Mouse (Mus musculus): ENCODE measurements at regions not wholly inside any gene's neighbourhood (a gene's known extent, or its start where the extent isn't known, plus 50 kb on each side); places are given as distances from the start of the nearest gene placed in this dataset.

GRCm38 (mm10) chr3:34264811-34265210 is 183.7 kb upstream of the Dnajc19 start:
- no peak for DNase-seq (ENCODE audit: low spot score)
- intact Hi-C loops (cut with DNase I), result no loop called here

DNA sequence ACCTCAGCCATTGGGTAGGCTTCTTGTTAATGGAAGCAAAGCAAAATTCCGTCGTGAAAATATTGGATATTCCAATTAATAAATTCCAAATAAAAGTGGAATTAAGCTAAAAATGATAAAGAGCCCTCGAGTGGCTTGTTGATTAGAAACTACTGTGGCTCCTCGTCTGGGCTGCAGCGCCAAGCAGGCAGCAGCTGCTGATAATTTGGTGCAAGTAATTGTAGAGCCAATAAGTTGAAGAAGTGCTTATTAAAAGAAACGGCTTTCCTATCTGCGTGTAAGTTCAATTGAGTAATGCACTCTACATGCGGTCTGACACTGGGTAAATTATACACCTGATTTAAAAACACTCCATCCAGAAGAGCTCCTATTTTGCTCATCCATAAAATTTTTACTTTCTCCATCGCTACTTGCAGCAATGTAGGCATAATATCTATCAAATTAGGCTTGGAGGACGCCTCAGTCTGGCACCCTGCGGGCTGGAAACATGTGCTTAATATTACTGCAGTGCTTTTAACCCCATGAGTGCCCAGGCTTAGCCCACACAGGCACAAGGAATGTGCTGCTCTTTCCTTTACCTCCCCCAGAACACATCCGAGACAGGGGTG is 171.7 kb upstream of the Dnajc19 start:
- intact Hi-C loops (cut with DNase I), result no loop called here
- no peak for DNase-seq (ENCODE audit: low spot score)

DNA sequence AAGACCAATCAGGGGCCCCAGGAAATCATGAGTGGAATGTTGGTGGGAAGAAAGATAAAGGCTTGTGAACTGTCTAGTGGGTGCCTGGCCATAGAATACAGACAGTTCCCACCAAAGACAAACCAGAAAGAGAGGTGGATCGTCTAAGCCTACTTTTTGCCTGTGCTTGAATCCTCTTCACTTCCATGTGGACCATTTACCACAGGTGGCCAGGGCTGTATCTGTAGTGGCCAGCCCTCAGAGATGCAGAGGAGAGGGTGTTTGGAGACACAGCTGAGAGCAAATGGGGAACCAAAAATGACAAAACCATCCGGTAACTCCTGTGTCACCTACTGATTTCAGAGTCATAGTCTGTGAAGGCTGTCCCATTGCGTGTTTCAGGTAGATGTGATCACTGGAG is 161.0 kb upstream of the Dnajc19 start:
- no peak for DNase-seq (ENCODE audit: low spot score)
- intact Hi-C loops (cut with DNase I), result no loop called here

DNA sequence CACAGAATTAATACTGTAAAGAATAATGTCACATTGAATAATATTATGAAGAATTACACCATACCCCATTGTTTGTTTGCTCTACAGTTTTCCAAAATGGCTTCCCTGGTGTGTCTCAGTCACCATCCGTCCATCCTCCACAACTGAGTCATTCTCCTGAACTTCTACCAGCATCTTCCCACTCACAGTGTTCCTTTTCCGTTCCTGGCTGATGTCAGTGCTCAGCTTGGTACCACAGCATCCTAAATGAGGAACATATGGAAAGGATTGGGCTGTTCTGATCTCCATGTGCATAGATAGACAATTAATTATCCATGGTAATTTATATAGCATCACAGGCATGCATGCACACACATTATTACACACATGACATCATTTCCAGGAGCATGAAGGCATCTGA is 158.9 kb upstream of the Dnajc19 start:
- DNase-seq (ENCODE audit: low spot score), result no peak
- intact Hi-C loops (cut with DNase I), result loop anchor here (10.0 kb wide), 1 partner anchor 865 kb away; no protein-coding TSS in a partner anchor

DNA sequence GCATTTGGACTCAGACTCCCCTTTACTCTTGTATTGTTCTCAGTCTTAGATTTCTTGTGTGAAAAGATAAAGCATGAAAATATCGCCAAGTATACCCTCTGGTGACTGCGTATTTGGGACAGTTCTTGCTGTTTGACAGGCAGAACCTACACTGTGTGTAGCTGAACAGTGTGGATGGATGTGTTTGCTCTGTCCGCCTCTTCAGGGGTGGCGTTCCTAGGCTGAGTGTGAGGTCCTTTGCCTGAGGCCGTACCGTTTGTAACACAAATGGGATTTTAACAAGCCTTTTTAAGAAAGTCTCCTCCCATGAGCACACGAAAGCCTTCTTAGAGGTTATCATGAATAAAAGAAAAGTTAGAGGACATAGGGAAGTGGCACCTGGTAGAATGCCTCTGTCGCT is 153.3 kb upstream of the Dnajc19 start:
- intact Hi-C loops (cut with DNase I), result loop anchor here (5.0 to 10.0 kb wide), 2 partner anchors 403 to 870 kb away; no protein-coding TSS in a partner anchor
- DNase-seq (ENCODE audit: low spot score), result no peak

GRCm38 (mm10) chr3:34232329-34233250 is 151.5 kb upstream of the Dnajc19 start:
- no peak for DNase-seq (ENCODE audit: low spot score)
- intact Hi-C loops (cut with DNase I), result loop anchor here (2.0 to 10.0 kb wide), 3 partner anchors 405 to 1250 kb away; no protein-coding TSS in a partner anchor

DNA sequence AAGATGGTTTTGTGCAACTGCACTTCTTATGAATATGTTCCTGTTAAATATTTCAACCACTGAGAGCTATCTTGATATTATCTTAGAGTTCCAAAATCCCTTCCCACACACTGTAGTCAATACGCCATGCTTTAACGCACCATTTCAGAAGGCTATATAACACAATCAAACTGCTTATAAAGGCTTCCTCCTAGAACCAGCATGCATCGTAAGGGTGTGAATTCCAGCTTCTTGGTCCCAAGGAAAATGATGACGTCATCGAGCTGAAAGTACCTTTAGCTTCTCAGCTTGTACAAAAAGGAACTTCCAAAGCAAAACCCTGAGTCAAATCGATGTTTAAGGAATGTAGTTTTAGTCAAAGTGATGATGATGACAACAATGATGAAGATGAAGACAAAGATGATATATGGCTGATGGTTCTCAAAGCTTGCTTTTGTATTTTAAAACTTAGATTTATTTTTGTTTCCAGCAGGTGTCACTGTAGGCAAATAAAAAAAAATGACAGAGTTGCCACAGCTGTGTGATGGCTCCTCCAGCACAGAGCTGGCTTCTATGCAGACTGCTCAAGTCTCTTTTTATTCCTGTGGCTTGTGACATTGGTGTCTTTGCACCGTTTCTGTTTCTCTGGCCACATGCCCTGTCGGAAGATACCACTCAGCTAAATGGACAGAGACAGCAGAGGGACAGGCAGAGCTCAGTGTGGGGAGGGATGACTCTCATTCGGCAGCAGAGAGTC is 150.6 kb upstream of the Dnajc19 start:
- intact Hi-C loops (cut with DNase I), result loop anchor here (2.0 to 10.0 kb wide), 3 partner anchors 406 to 1251 kb away; no protein-coding TSS in a partner anchor

DNA sequence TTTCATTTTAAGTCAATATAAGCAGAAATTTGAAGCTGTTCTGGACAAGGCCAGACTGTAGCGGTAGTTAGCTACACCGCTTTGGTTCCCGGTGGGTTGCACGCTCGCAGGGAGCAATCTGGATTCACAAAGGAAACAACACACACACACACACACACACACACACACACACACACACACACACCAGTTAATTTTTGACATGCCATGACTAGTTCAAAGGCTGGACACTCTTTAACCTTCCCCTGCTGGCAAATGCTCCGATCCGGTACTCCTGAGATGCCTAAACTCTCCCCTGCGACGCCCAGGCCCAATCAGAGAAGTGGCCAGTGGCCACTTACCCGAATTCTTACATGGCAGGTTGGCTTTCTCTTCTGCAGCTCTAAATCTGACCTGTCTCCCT is 141.2 kb upstream of the Dnajc19 start:
- no peak for DNase-seq (ENCODE audit: low spot score)
- intact Hi-C loops (cut with DNase I), result no loop called here

More for the DNA sequence above, 150.6 kb upstream of the Dnajc19 start:
- DNase-seq (ENCODE audit: low spot score), result no peak

- intact Hi-C loops (cut with DNase I), result no loop called here
- DNase-seq (ENCODE audit: low spot score), result no peak
Observed at GRCm38 (mm10) chr3:34219741-34220310, 138.7 kb upstream of the Dnajc19 start.

DNA sequence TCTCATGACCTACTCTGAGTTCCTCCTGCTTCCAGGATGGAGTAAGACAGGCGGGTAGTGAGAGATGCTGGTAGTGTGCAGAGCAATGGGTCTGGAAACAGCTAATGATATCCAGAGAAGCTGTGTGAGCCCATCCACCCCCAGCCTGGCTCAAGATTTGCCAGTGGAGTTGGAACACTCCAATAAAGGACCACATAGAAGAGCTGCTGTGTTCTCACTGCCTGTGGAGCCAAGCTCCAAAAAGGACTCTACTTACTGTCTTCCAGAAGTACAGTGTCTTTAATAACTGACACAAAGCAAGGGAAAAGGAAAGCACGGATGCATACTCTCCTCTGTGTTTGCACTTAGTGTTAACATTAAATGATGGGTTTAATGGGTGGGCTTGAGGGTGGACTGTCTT is 138.0 kb upstream of the Dnajc19 start:
- no peak for DNase-seq (ENCODE audit: low spot score)
- intact Hi-C loops (cut with DNase I), result no loop called here

GRCm38 (mm10) chr3:34217911-34218310 is 136.8 kb upstream of the Dnajc19 start:
- intact Hi-C loops (cut with DNase I), result no loop called here
- DNase-seq (ENCODE audit: low spot score), result no peak

- no peak for DNase-seq (ENCODE audit: low spot score)
- intact Hi-C loops (cut with DNase I), result no loop called here
Observed at GRCm38 (mm10) chr3:34214233-34214632, 133.1 kb upstream of the Dnajc19 start.

DNA sequence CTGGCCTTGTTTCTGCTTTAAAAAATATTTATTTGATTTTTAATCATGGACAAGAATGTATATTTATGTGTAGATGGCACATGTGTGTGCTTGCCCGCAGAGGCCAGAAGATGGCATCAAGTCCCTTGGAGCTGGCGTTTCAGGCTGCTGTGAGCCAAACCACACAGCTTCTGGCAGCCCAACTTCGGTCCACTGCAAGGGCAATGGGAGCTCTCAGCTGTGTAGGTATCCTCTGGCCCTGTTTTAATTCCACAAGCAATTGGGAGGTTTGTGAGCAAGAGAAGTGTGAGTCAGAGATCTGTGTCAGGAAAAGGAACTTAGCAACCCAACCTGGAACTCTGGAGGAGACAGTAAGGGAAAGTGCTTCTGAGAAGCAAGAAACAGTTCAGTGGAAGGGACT is 125.3 kb upstream of the Dnajc19 start:
- intact Hi-C loops (cut with DNase I), result no loop called here
- no peak for DNase-seq (ENCODE audit: low spot score)

GRCm38 (mm10) chr3:34198228-34198627 is 117.1 kb upstream of the Dnajc19 start:
- intact Hi-C loops (cut with DNase I), result loop anchor here (5.0 to 10.0 kb wide), 3 partner anchors 113 to 373 kb away; partner anchors contain the start of gene Dnajc19
- DNase-seq (ENCODE audit: low spot score), result no peak

GRCm38 (mm10) chr3:34197163-34197455 is 116.0 kb upstream of the Dnajc19 start:
- DNase-seq (ENCODE audit: low spot score), result no peak
- intact Hi-C loops (cut with DNase I), result loop anchor here (5.0 to 10.0 kb wide), 3 partner anchors 112 to 372 kb away; partner anchors contain the start of gene Dnajc19

DNA sequence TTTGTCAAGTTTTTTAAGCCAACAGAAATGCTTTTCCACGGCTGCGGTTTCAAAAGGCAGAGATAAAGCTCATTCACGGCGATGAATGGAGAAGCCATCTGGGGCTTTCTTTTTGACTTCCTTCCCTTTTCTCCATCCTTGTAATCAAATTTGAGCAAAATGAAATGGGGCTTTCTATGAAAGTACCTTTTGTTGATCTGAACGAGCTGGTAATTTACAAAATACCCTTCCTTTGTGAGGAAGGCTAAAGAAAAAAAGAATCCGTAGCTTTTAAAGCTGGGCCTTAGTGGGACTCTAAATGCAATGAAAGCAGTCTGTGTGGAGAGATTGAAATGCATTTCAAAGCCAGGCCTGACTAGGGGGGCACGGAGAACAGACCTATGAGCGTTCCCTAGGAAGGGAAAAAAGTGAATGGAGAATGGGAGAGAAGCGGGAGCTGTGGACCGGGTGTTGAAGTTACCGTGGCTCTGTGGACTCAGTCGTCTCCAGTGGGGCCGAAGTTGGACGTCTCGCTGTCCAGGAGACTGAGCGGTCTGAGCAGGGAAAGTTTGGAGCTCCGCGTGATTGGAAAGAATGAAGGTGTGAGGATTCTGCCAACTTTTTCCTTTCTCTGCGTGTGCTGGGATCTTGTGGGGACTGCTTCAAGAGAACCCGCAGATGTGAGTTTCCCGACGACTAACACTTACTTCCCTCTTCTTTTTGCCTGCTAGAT is 115.5 kb upstream of the Dnajc19 start:
- intact Hi-C loops (cut with DNase I), result loop anchor here (5.0 to 10.0 kb wide), 3 partner anchors 112 to 372 kb away; partner anchors contain the start of gene Dnajc19

DNA sequence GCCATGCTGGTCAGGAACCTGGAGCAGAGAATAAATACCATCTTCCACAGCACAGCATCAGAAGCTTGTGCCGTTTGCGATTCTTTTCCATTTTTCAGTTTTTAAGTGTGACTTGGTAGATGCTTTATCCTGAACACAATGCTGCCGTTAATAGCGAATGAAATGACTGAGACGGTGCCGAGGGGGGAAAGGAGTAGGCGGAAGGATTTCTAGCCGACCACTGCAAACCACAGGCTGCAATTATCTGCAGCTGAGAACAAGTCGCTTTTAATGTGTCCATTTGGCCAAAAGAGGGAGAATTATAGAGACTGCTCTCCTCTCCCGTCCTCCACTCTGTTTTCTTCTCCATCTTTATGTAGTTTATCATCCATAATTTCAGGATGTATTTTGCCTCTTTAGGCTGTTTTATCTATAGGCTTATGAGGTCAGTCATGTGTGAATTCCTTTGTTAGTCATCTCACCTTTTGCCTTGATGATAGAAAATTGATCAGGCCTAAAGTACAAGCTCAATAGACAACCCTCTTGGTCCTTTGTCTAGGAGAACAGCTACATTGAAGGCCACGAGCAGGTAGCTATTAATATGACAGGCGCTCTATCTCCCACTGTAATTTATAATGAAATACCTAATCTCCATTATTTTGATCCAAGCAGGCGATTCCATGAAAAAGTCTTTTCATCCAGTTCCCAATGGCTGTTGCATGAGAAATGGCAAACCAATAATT is 114.8 kb upstream of the Dnajc19 start:
- DNase-seq (ENCODE audit: low spot score), result no peak
- intact Hi-C loops (cut with DNase I), result loop anchor here (5.0 to 10.0 kb wide), 3 partner anchors 111 to 371 kb away; partner anchors contain the start of gene Dnajc19

More for the DNA sequence above, 115.5 kb upstream of the Dnajc19 start:
- DNase-seq (ENCODE audit: low spot score), result no peak

DNA sequence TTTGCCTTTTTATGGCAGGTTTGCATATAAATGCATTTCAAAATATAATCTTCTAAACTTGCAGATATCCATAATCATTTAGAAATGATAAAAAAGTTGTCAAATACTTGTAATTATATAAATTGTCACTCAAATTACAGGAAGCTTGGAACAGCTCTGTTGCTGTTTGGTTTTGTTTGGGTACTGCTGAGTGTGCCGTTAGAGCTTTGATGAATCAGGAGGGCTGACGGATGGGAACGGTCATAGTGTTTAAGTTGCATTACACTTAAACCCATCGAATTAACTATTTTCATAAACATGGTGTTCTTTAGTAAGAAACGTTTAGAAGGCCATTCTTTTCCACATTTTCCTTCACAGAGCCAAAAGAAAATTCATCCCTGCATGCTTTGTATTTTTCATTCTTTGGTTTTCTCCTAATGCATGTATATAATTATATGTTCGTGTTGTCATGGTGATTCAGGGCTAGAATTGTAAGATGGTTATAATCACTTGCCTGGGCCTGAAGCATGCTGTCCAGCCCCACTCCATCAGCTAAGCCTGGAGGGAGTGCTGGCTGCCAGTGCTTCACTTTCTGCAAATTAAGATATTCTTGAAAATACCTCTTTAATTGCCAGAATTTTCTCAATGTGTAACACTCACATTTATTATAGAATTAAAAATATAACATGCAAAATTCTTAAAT is 92.4 kb upstream of the Dnajc19 start:
- intact Hi-C loops (cut with DNase I), result no loop called here

More for the DNA sequence above, 92.4 kb upstream of the Dnajc19 start:
- no peak for DNase-seq (ENCODE audit: low spot score)
